Mouse (Mus musculus): ENCODE results near the gene Clec2g. TPM values are rescaled to one million over a fixed set of nuclear protein-coding genes. Genes with fewer than 3 reads are reported as not detected.

Clec2g gene
- total and polyA plus RNA-seq, 2 experiments from 2014 or later, result not detected

GRCm38 (mm10) chr6:129012966-129013365 is 78.8 kb downstream of the Clec2g start:
- WGBS, result 59% methylated on average over 1 of the region's 1 CpGs

GRCm38 (mm10) chr6:129013762-129014276 is 79.6 kb downstream of the Clec2g start:
- ATAC-seq (ENCODE audit: low FRiP score), result no peak
- WGBS, result 81% methylated on average over 5 of the region's 5 CpGs
- Histone ChIP-seq H3K9me3 (ENCODE audit: low read length) (no peaks in the 10 kb centered on the region), H3K9ac (replicated peaks; ENCODE audit: low read length, poor library complexity, severe bottlenecking) (no peak overlapping the region), H3K4me1 (ENCODE audit: insufficient read depth, low read length) (no peaks in the 10 kb centered on the region), H3K27me3 (ENCODE audit: insufficient read depth, low read length) (no peaks in the 10 kb centered on the region), H3K4me2 (ENCODE audit: low read depth, low read length, poor library complexity, severe bottlenecking) (no peak overlapping the region), H3K36me3 (ENCODE audit: insufficient read depth, low read length) (no peaks in the 10 kb centered on the region), H3K4me3 (ENCODE audit: low read depth, low read length) (no peak overlapping the region), H3K27ac (ENCODE audit: low read depth, low read length) (no peak overlapping the region)
- no peak for TF ChIP-seq CTCF (IDR thresholded peaks at IDR 0.05)
- no peak for DNase-seq (ENCODE audit: low spot score)

More at GRCm38 (mm10) chr6:129012966-129013365, 78.8 kb downstream of the Clec2g start:
- H3K4me3 ChIP-seq (ENCODE audit: low read depth, low read length), result no peak overlapping the region
- ATAC-seq (ENCODE audit: low FRiP score), result no peak
- H3K9ac ChIP-seq (replicated peaks; ENCODE audit: low read length, poor library complexity, severe bottlenecking), result no peak overlapping the region
- no peaks in the 10 kb centered on the region for H3K36me3 ChIP-seq (ENCODE audit: insufficient read depth, low read length)
- no peak for TF ChIP-seq CTCF (IDR thresholded peaks at IDR 0.05)
- no peak overlapping the region for H3K27ac ChIP-seq (ENCODE audit: low read depth, low read length)
- H3K9me3 ChIP-seq (ENCODE audit: low read length), result no peaks in the 10 kb centered on the region
- H3K4me1 ChIP-seq (ENCODE audit: insufficient read depth, low read length), result no peaks in the 10 kb centered on the region
- no peaks in the 10 kb centered on the region for H3K27me3 ChIP-seq (ENCODE audit: insufficient read depth, low read length)
- DNase-seq (ENCODE audit: low spot score), result no peak
- H3K4me2 ChIP-seq (ENCODE audit: low read depth, low read length, poor library complexity, severe bottlenecking), result no peak overlapping the region

GRCm38 (mm10) chr6:129014399-129014798 is 80.2 kb downstream of the Clec2g start:
- Histone ChIP-seq H3K36me3 (ENCODE audit: insufficient read depth, low read length) (no peaks in the 10 kb centered on the region), H3K9me3 (ENCODE audit: low read length) (no peaks in the 10 kb centered on the region), H3K9ac (replicated peaks; ENCODE audit: low read length, poor library complexity, severe bottlenecking) (no peak overlapping the region), H3K4me2 (ENCODE audit: low read depth, low read length, poor library complexity, severe bottlenecking) (no peak overlapping the region), H3K27me3 (ENCODE audit: insufficient read depth, low read length) (no peaks in the 10 kb centered on the region), H3K4me3 (ENCODE audit: low read depth, low read length) (no peak overlapping the region), H3K4me1 (ENCODE audit: insufficient read depth, low read length) (no peaks in the 10 kb centered on the region), H3K27ac (ENCODE audit: low read depth, low read length) (no peak overlapping the region)
- WGBS, result 88% methylated on average over 1 of the region's 1 CpGs
- DNase-seq (ENCODE audit: low spot score), result no peak
- TF ChIP-seq CTCF (IDR thresholded peaks at IDR 0.05), result no peak
- no peak for ATAC-seq (ENCODE audit: low FRiP score)

- WGBS, result 89% methylated on average over 8 of the region's 8 CpGs
- no peaks in the 10 kb centered on the region for H3K27me3 ChIP-seq (ENCODE audit: insufficient read depth, low read length)
- H3K4me3 ChIP-seq (ENCODE audit: low read depth, low read length), result no peak overlapping the region
- no peaks in the 10 kb centered on the region for H3K9me3 ChIP-seq (ENCODE audit: low read length)
- H3K9ac ChIP-seq (replicated peaks; ENCODE audit: low read length, poor library complexity, severe bottlenecking), result no peak overlapping the region
- no peak overlapping the region for H3K4me2 ChIP-seq (ENCODE audit: low read depth, low read length, poor library complexity, severe bottlenecking)
- no peak for ATAC-seq (ENCODE audit: low FRiP score)
- H3K36me3 ChIP-seq (ENCODE audit: insufficient read depth, low read length), result no peaks in the 10 kb centered on the region
- H3K4me1 ChIP-seq (ENCODE audit: insufficient read depth, low read length), result no peaks in the 10 kb centered on the region
- no peak overlapping the region for H3K27ac ChIP-seq (ENCODE audit: low read depth, low read length)
- DNase-seq (ENCODE audit: low spot score), result no peak
- TF ChIP-seq CTCF (IDR thresholded peaks at IDR 0.05), result no peak
These were observed 93.5 kb downstream of the Clec2g start for GRCm38 (mm10) chr6:129027451-129028248.

GRCm38 (mm10) chr6:129030175-129030824 is 96.1 kb downstream of the Clec2g start:
- Histone ChIP-seq H3K27ac (ENCODE audit: low read depth, low read length) (no peak overlapping the region), H3K4me2 (ENCODE audit: low read depth, low read length, poor library complexity, severe bottlenecking) (no peak overlapping the region), H3K27me3 (ENCODE audit: insufficient read depth, low read length) (no peaks in the 10 kb centered on the region), H3K9ac (replicated peaks; ENCODE audit: low read length, poor library complexity, severe bottlenecking) (no peak overlapping the region), H3K9me3 (ENCODE audit: low read length) (no peaks in the 10 kb centered on the region), H3K4me1 (ENCODE audit: insufficient read depth, low read length) (no peaks in the 10 kb centered on the region), H3K4me3 (ENCODE audit: low read depth, low read length) (no peak overlapping the region), H3K36me3 (ENCODE audit: insufficient read depth, low read length) (no peaks in the 10 kb centered on the region)
- DNase-seq (ENCODE audit: low spot score), result no peak
- no peak for TF ChIP-seq CTCF (IDR thresholded peaks at IDR 0.05)
- WGBS, result 59% methylated on average over 6 of the region's 6 CpGs
- ATAC-seq (ENCODE audit: low FRiP score), result no peak

- H3K4me3 ChIP-seq (ENCODE audit: low read depth, low read length), result no peak overlapping the region
- H3K4me1 ChIP-seq (ENCODE audit: insufficient read depth, low read length), result no peaks in the 10 kb centered on the region
- no peak for DNase-seq (ENCODE audit: low spot score)
- H3K4me2 ChIP-seq (ENCODE audit: low read depth, low read length, poor library complexity, severe bottlenecking), result no peak overlapping the region
- no peaks in the 10 kb centered on the region for H3K9me3 ChIP-seq (ENCODE audit: low read length)
- H3K9ac ChIP-seq (replicated peaks; ENCODE audit: low read length, poor library complexity, severe bottlenecking), result no peak overlapping the region
- no peak overlapping the region for H3K27ac ChIP-seq (ENCODE audit: low read depth, low read length)
- H3K36me3 ChIP-seq (ENCODE audit: insufficient read depth, low read length), result no peaks in the 10 kb centered on the region
- 88% methylated on average over 2 of the region's 2 CpGs for WGBS
- no peak for TF ChIP-seq CTCF (IDR thresholded peaks at IDR 0.05)
- H3K27me3 ChIP-seq (ENCODE audit: insufficient read depth, low read length), result no peaks in the 10 kb centered on the region
- no peak for ATAC-seq (ENCODE audit: low FRiP score)
These were observed 96.8 kb downstream of the Clec2g start for GRCm38 (mm10) chr6:129030964-129031363.

Data from midbrain, postnatal 0 days (tissue).